ENCODE assay signal across 12 mouse cellular contexts in genomic region chr8:112268544-112269213, GRCm38 (mm10).
DNase-seq lines count a peak whose midpoint lies in the region; ATAC-seq lines count a peak whose summit lies in the region.
"Had no signal": no experiment of that assay in that cellular context is flagged by ENCODE, and none has a peak within 500 bp of the region (broad histone marks: within the 10 kb centered on the region; RNA-seq: fewer than 3 reads in every experiment).

No protein-coding gene starts in this region.

- peak; percentile 94 for ATAC-seq in forebrain, embryonic 15.5 days (replicated peaks)
- ATAC-seq in neural tube, embryonic 14.5 days (ENCODE audit: low read depth), result peak; percentile 46
- no peak for ATAC-seq in kidney, embryonic 15.5 days (replicated peaks; ENCODE audit: low FRiP score)

- no peaks in the 10 kb centered on the region for H3K9me3 ChIP-seq in forebrain, embryonic 15.5 days
- no peaks in the 10 kb centered on the region for H3K9me3 ChIP-seq in neural tube, embryonic 14.5 days (ENCODE audit: control insufficient read depth, low read length)
- no peaks in the 10 kb centered on the region for H3K9me3 ChIP-seq in kidney, embryonic 15.5 days (replicated peaks)
- no peaks in the 10 kb centered on the region for H3K9me3 ChIP-seq in heart, embryonic 10.5 days
- H3K9me3 ChIP-seq: heart, embryonic 13.5 days had no signal

- no peaks in the 10 kb centered on the region for H3K27me3 ChIP-seq in forebrain, embryonic 15.5 days
- H3K27me3 ChIP-seq in neural tube, embryonic 14.5 days (ENCODE audit: control insufficient read depth, insufficient read depth, low read length), result no peaks in the 10 kb centered on the region
- H3K27me3 ChIP-seq in kidney, embryonic 15.5 days, result no peaks in the 10 kb centered on the region
- H3K27me3 ChIP-seq in heart, embryonic 10.5 days (ENCODE audit: insufficient read depth, poor library complexity, severe bottlenecking), result no peaks in the 10 kb centered on the region
- H3K27me3 ChIP-seq: heart, embryonic 13.5 days had no signal

- intact Hi-C loops in heart, postnatal 10 days (cut with DNase I), result no loop called here

- peak; percentile 54 for DNase-seq in heart, adult 11 months
- DNase-seq in heart, postnatal 10 days, result no peak
- DNase-seq in layer of hippocampus, postnatal 10 days (ENCODE audit: low spot score in 2 of 2), result peak; percentile 17 to 36
- no peak for DNase-seq in thymus, postnatal 14 days
- DNase-seq in heart, embryonic 10.5 days (ENCODE audit: low spot score), result no peak
- DNase-seq: cerebellum, adult 11 months; kidney, adult 9 months; retina, postnatal 1 day had no signal

- peak overlapping the region; percentile 38 for H3K4me2 ChIP-seq in forebrain, embryonic 15.5 days (replicated peaks)
- H3K4me2 ChIP-seq in neural tube, embryonic 14.5 days (ENCODE audit: low read depth, low read length), result peak overlapping the region; percentile 7; the same call in 1 of the 2 replicates
- no peak overlapping the region for H3K4me2 ChIP-seq in kidney, embryonic 15.5 days
- H3K4me2 ChIP-seq: heart, embryonic 13.5 days had no signal

- H3K4me1 ChIP-seq in forebrain, embryonic 15.5 days, result peaks cover 27% of the 10 kb centered on the region
- no peaks in the 10 kb centered on the region for H3K4me1 ChIP-seq in neural tube, embryonic 14.5 days (ENCODE audit: control insufficient read depth, insufficient read depth, low read length)
- no peaks in the 10 kb centered on the region for H3K4me1 ChIP-seq in kidney, embryonic 15.5 days
- no peaks in the 10 kb centered on the region for H3K4me1 ChIP-seq in heart, embryonic 10.5 days
- H3K4me1 ChIP-seq: heart, embryonic 13.5 days had no signal

- H3K36me3 ChIP-seq in forebrain, embryonic 15.5 days, result no peaks in the 10 kb centered on the region
- no peaks in the 10 kb centered on the region for H3K36me3 ChIP-seq in neural tube, embryonic 14.5 days (ENCODE audit: control insufficient read depth, insufficient read depth, low read length)
- no peaks in the 10 kb centered on the region for H3K36me3 ChIP-seq in kidney, embryonic 15.5 days
- no peaks in the 10 kb centered on the region for H3K36me3 ChIP-seq in heart, embryonic 10.5 days
- H3K36me3 ChIP-seq: heart, embryonic 13.5 days had no signal

- H3K9ac ChIP-seq in forebrain, embryonic 15.5 days (replicated peaks), result no peak overlapping the region
- no peak overlapping the region for H3K9ac ChIP-seq in neural tube, embryonic 14.5 days (replicated peaks; ENCODE audit: low read depth, low read length)
- H3K9ac ChIP-seq in kidney, embryonic 15.5 days, result no peak overlapping the region
- H3K9ac ChIP-seq: heart, embryonic 13.5 days had no signal

- WGBS in forebrain, embryonic 15.5 days, result 4% methylated on average over 9 of the region's 9 CpGs
- 30% methylated on average over 9 of the region's 9 CpGs for WGBS in neural tube, embryonic 14.5 days
- WGBS in kidney, embryonic 15.5 days, result 73% methylated on average over 9 of the region's 9 CpGs
- 71% methylated on average over 9 of the region's 9 CpGs for WGBS in heart, embryonic 10.5 days

- H3K4me3 ChIP-seq in forebrain, embryonic 15.5 days, result no peak overlapping the region
- H3K4me3 ChIP-seq in neural tube, embryonic 14.5 days (ENCODE audit: low read depth, low read length), result no peak overlapping the region
- H3K4me3 ChIP-seq in kidney, embryonic 15.5 days (replicated peaks), result no peak overlapping the region
- no peak overlapping the region for H3K4me3 ChIP-seq in heart, embryonic 10.5 days
- H3K4me3 ChIP-seq: heart, embryonic 13.5 days had no signal

- H3K27ac ChIP-seq in forebrain, embryonic 15.5 days (replicated peaks), result peak overlapping the region; percentile 95
- H3K27ac ChIP-seq in neural tube, embryonic 14.5 days (ENCODE audit: low read depth, low read length), result peak overlapping the region; percentile 34
- H3K27ac ChIP-seq in kidney, embryonic 15.5 days, result no peak overlapping the region
- no peak overlapping the region for H3K27ac ChIP-seq in heart, embryonic 10.5 days
- H3K27ac ChIP-seq: heart, embryonic 13.5 days had no signal

Comparison
In these comparisons a context has a peak if more than half of its experiments do, and no peak if none do; other contexts are left out.
1. DNase-seq: peak in heart, adult 11 months (single experiment) and layer of hippocampus, postnatal 10 days (2 of 2); none in heart, postnatal 10 days (0 of 2), thymus, postnatal 14 days (single experiment) and heart, embryonic 10.5 days (single experiment).
2. H3K27ac ChIP-seq: peak in forebrain, embryonic 15.5 days (single experiment) and neural tube, embryonic 14.5 days (single experiment); none in kidney, embryonic 15.5 days (single experiment) and heart, embryonic 10.5 days (single experiment).